Mouse (Mus musculus): ENCODE results near the gene Lcmt1.

GRCm38 (mm10) chr7:123459247-123459646 is 89.7 kb downstream of the Lcmt1 start:
- no peak for TF ChIP-seq CTCF (IDR thresholded peaks at IDR 0.05; ENCODE audit: low read depth)
- no peak for TF ChIP-seq EP300 (optimal IDR thresholded peaks at IDR 0.05)

All from stomach, postnatal 0 days (tissue).